Mouse (Mus musculus) forebrain, embryonic 15.5 days (tissue): ENCODE results near the gene AC124108.1. TPM values are rescaled to one million over a fixed set of nuclear protein-coding genes. Genes with fewer than 3 reads are reported as not detected.
A peak's percentile ranks its signal among the peaks of the same experiment; 100 is the strongest.

Experiments used
- ATAC-seq: fragments of 200-750 bp; cut with Nextera tagmentation; replicated peaks from 2 replicates; pipeline ENCODE4 v1.8.0; 2017; ENCODE audit warnings: mild to moderate bottlenecking, moderate TSS enrichment, moderate library complexity
- H3K27ac ChIP-seq: fragments of 300-500 bp; sonication (generic); replicated peaks from 2 replicates; pipeline ENCODE4 v1.5.1; 2015; ENCODE audit warnings: mild to moderate bottlenecking, inconsistent platforms
- H3K27me3 ChIP-seq: fragments of 300-500 bp; sonication (generic); 2 replicates; pipeline ENCODE4 v1.6.1; 2015; ENCODE audit warnings: inconsistent platforms
- H3K36me3 ChIP-seq: fragments of 300-500 bp; sonication (generic); 2 replicates; pipeline ENCODE4 v1.6.1; 2015; ENCODE audit warnings: mild to moderate bottlenecking, inconsistent platforms
- H3K4me1 ChIP-seq: fragments of 300-500 bp; sonication (generic); 2 replicates; pipeline ENCODE4 v1.6.1; 2015; ENCODE audit warnings: inconsistent platforms
- H3K4me2 ChIP-seq: fragments of 300-500 bp; sonication (generic); replicated peaks from 2 replicates; pipeline ENCODE4 v1.6.1; 2015; ENCODE audit warnings: mild to moderate bottlenecking, inconsistent platforms
- H3K4me3 ChIP-seq: fragments of 300-500 bp; sonication (generic); 2 replicates; pipeline ENCODE4 v1.5.1; 2015; ENCODE audit warnings: mild to moderate bottlenecking, inconsistent platforms
- H3K9ac ChIP-seq: fragments of 300-500 bp; sonication (generic); replicated peaks from 2 replicates; pipeline ENCODE4 v1.6.1; 2015; ENCODE audit warnings: mild to moderate bottlenecking, inconsistent platforms
- H3K9me3 ChIP-seq: fragments of 300-500 bp; sonication (generic); 2 replicates; pipeline ENCODE4 v1.6.1; 2016; ENCODE audit warnings: inconsistent platforms
- WGBS: fragments of 180-500 bp; shearing (Covaris S2); methylation state at CpG from one replicate; pipeline ENCODE4 v1.1.7; 2015; ENCODE audit warnings: mixed read lengths; 5-methylcytosine and 5-hydroxymethylcytosine counted together
- polyA plus RNA-seq: library from polyadenylated mRNA; unstranded; fragments of >200 nt; fragmentation: Nextera tagmentation; extraction: Ambion mirVana; gene quantifications from 2 replicates; pipeline ENCODE4 v1.2.1, GENCODE M21; 2015

Gene AC124108.1
- polyA plus RNA-seq, 1 experiment from 2014 or later = 2.5 TPM

GRCm38 (mm10) chr1:132195100-132195499, 3.8 kb downstream of the AC124108.1 start:
- Histone ChIP-seq H3K4me2 (peak overlapping the region; percentile 65), H3K27me3 (no peaks in the 10 kb centered on the region), H3K27ac (no peak overlapping the region), H3K36me3 (no peaks in the 10 kb centered on the region), H3K4me3 (no peak overlapping the region), H3K4me1 (peaks cover 83% of the 10 kb centered on the region), H3K9ac (peak overlapping the region; percentile 11; the same call in 1 of the 2 replicates), H3K9me3 (no peaks in the 10 kb centered on the region)
- no peak for ATAC-seq
- 43% methylated on average over 9 of the region's 9 CpGs for WGBS

GRCm38 (mm10) chr1:132195681-132196080, 4.4 kb downstream of the AC124108.1 start:
- no peaks in the 10 kb centered on the region for H3K27me3 ChIP-seq
- H3K9ac ChIP-seq = 0 out of 2 replicates have a peak overlapping the region, but pooled peaks have one; percentile 11
- WGBS = 34% methylated on average over 5 of the region's 5 CpGs
- H3K4me1 ChIP-seq = peaks cover 88% of the 10 kb centered on the region
- peak overlapping the region; percentile 20; the same call in 1 of the 2 replicates for H3K4me2 ChIP-seq
- no peaks in the 10 kb centered on the region for H3K36me3 ChIP-seq
- H3K9me3 ChIP-seq = no peaks in the 10 kb centered on the region
- H3K27ac ChIP-seq = 0 out of 2 replicates have a peak overlapping the region, but pooled peaks have one; percentile 8
- no peak overlapping the region for H3K4me3 ChIP-seq
- no peak for ATAC-seq

- WGBS = 10% methylated on average over 7 of the region's 7 CpGs
- Histone ChIP-seq H3K4me3 (no peak overlapping the region), H3K9ac (0 out of 2 replicates have a peak overlapping the region, but pooled peaks have one; percentile 11), H3K4me1 (peaks cover 95% of the 10 kb centered on the region), H3K36me3 (no peaks in the 10 kb centered on the region), H3K27ac (0 out of 2 replicates have a peak overlapping the region, but pooled peaks have one; percentile 43), H3K4me2 (peak overlapping the region; percentile 14; the same call in 1 of the 2 replicates), H3K27me3 (no peaks in the 10 kb centered on the region), H3K9me3 (no peaks in the 10 kb centered on the region)
- no peak for ATAC-seq
Observed at GRCm38 (mm10) chr1:132196337-132196736, 5.1 kb downstream of the AC124108.1 start.

GRCm38 (mm10) chr1:132197666-132198065, 6.4 kb downstream of the AC124108.1 start:
- Histone ChIP-seq H3K9me3 (no peaks in the 10 kb centered on the region), H3K9ac (peak overlapping the region; percentile 23; the same call in 1 of the 2 replicates), H3K4me3 (no peak overlapping the region), H3K27me3 (no peaks in the 10 kb centered on the region), H3K36me3 (no peaks in the 10 kb centered on the region), H3K4me2 (peak overlapping the region; percentile 21; the same call in 1 of the 2 replicates), H3K27ac (peak overlapping the region; percentile 11; the same call in 1 of the 2 replicates), H3K4me1 (peaks cover 100% of the 10 kb centered on the region)
- ATAC-seq = no peak
- WGBS = under 1% methylated on average over 9 of the region's 9 CpGs

GRCm38 (mm10) chr1:132198401-132199071, 7.3 kb downstream of the AC124108.1 start:
- H3K4me3 ChIP-seq = no peak overlapping the region
- H3K27me3 ChIP-seq = no peaks in the 10 kb centered on the region
- H3K9me3 ChIP-seq = no peaks in the 10 kb centered on the region
- no peaks in the 10 kb centered on the region for H3K36me3 ChIP-seq
- H3K27ac ChIP-seq = peak overlapping the region; percentile 89; the same call in 1 of the 2 replicates
- no peak overlapping the region for H3K9ac ChIP-seq
- 65% methylated on average over 16 of the region's 16 CpGs for WGBS
- ATAC-seq = no peak
- peaks cover 96% of the 10 kb centered on the region for H3K4me1 ChIP-seq
- no peak overlapping the region for H3K4me2 ChIP-seq

GRCm38 (mm10) chr1:132199244-132199643, 8.0 kb downstream of the AC124108.1 start:
- Histone ChIP-seq H3K4me2 (no peak overlapping the region), H3K4me1 (peaks cover 89% of the 10 kb centered on the region)

GRCm38 (mm10) chr1:132199934-132200333, 8.7 kb downstream of the AC124108.1 start:
- peak overlapping the region; percentile 89 for H3K27ac ChIP-seq
- peak overlapping the region; percentile 54 for H3K9ac ChIP-seq
- no peaks in the 10 kb centered on the region for H3K36me3 ChIP-seq
- H3K4me2 ChIP-seq = peak overlapping the region; percentile 48
- no peaks in the 10 kb centered on the region for H3K9me3 ChIP-seq
- H3K4me3 ChIP-seq = peak overlapping the region; percentile 41
- no peaks in the 10 kb centered on the region for H3K27me3 ChIP-seq
- no peak for ATAC-seq
- 4% methylated on average over 12 of the region's 12 CpGs for WGBS
- peaks cover 82% of the 10 kb centered on the region for H3K4me1 ChIP-seq

More at GRCm38 (mm10) chr1:132199244-132199643, 8.0 kb downstream of the AC124108.1 start:
- Histone ChIP-seq H3K27me3 (no peaks in the 10 kb centered on the region), H3K9ac (no peak overlapping the region), H3K9me3 (no peaks in the 10 kb centered on the region), H3K4me3 (no peak overlapping the region), H3K27ac (peak overlapping the region; percentile 89; the same call in 1 of the 2 replicates), H3K36me3 (no peaks in the 10 kb centered on the region)
- WGBS = 69% methylated on average over 6 of the region's 6 CpGs
- ATAC-seq = no peak

GRCm38 (mm10) chr1:132200562-132201510, 9.6 kb downstream of the AC124108.1 start:
- H3K4me1 ChIP-seq = peaks cover 73% of the 10 kb centered on the region
- H3K9ac ChIP-seq = peak overlapping the region; percentile 54
- ATAC-seq = peak; percentile 93
- 3% methylated on average over 11 of the region's 11 CpGs for WGBS
- H3K27ac ChIP-seq = peak overlapping the region; percentile 89
- H3K4me3 ChIP-seq = peak overlapping the region; percentile 41
- peak overlapping the region; percentile 48 for H3K4me2 ChIP-seq
- no peaks in the 10 kb centered on the region for H3K9me3 ChIP-seq
- H3K36me3 ChIP-seq = no peaks in the 10 kb centered on the region
- no peaks in the 10 kb centered on the region for H3K27me3 ChIP-seq

- no peaks in the 10 kb centered on the region for H3K36me3 ChIP-seq
- no peak for ATAC-seq
- H3K4me2 ChIP-seq = peak overlapping the region; percentile 48
- peak overlapping the region; percentile 54 for H3K9ac ChIP-seq
- H3K4me3 ChIP-seq = peak overlapping the region; percentile 41
- H3K27ac ChIP-seq = peak overlapping the region; percentile 89
- no peaks in the 10 kb centered on the region for H3K27me3 ChIP-seq
- WGBS = 9% methylated on average over 4 of the region's 4 CpGs
- peaks cover 67% of the 10 kb centered on the region for H3K4me1 ChIP-seq
- no peaks in the 10 kb centered on the region for H3K9me3 ChIP-seq
Observed at GRCm38 (mm10) chr1:132201511-132201860, 10.2 kb downstream of the AC124108.1 start.

- Histone ChIP-seq H3K27ac (peak overlapping the region; percentile 89), H3K4me2 (peak overlapping the region; percentile 48), H3K9me3 (no peaks in the 10 kb centered on the region), H3K9ac (peak overlapping the region; percentile 54; the same call in 1 of the 2 replicates), H3K27me3 (no peaks in the 10 kb centered on the region), H3K4me3 (peak overlapping the region; percentile 41; the same call in 1 of the 2 replicates), H3K4me1 (peaks cover 62% of the 10 kb centered on the region), H3K36me3 (no peaks in the 10 kb centered on the region)
- no peak for ATAC-seq
- 39% methylated on average over 2 of the region's 2 CpGs for WGBS
Observed at GRCm38 (mm10) chr1:132201936-132202335, 10.7 kb downstream of the AC124108.1 start.

- Histone ChIP-seq H3K4me3 (no peak overlapping the region), H3K36me3 (no peaks in the 10 kb centered on the region), H3K4me2 (no peak overlapping the region), H3K27ac (peak overlapping the region; percentile 89), H3K4me1 (peaks cover 57% of the 10 kb centered on the region), H3K9me3 (no peaks in the 10 kb centered on the region), H3K9ac (no peak overlapping the region), H3K27me3 (no peaks in the 10 kb centered on the region)
- WGBS = 84% methylated on average over 5 of the region's 5 CpGs
- no peak for ATAC-seq
Observed at GRCm38 (mm10) chr1:132202771-132203170, 11.5 kb downstream of the AC124108.1 start.
